Mouse (Mus musculus): ENCODE results near the gene Stn1.
A peak's percentile ranks its signal among the peaks of the same experiment; 100 is the strongest.
"Not testable (repeated sequence)": the region's sequence is repeated elsewhere in the genome, so short reads cannot be mapped to it uniquely, and the experiment has no call there.

Gene Stn1

GRCm38 (mm10) chr19:47537300-47537792 is at the start of gene Stn1:
Stn1 (minus strand) TSS chr19:47537507.
- DNase-seq (ENCODE audit: low spot score in 2 of 2): no peak

- DNase-seq (ENCODE audit: low spot score in 2 of 2): no peak
Observed at GRCm38 (mm10) chr19:47587009-47587408, 49.7 kb upstream of the Stn1 start.

GRCm38 (mm10) chr19:47585772-47586171 is 48.5 kb upstream of the Stn1 start:
- no peak for DNase-seq (ENCODE audit: low spot score in 2 of 2)

GRCm38 (mm10) chr19:47579788-47580631 is 42.7 kb upstream of the Stn1 start:
- DNase-seq (ENCODE audit: low spot score in 2 of 2): peak in 1 of 2 experiments; percentile 29

- peak; percentile 81 to 84 for DNase-seq (ENCODE audit: low spot score in 2 of 2)
Observed at GRCm38 (mm10) chr19:47579225-47579787, 42.0 kb upstream of the Stn1 start, which contains the start of gene Slk. Slk (plus strand) TSS chr19:47579678.

- DNase-seq (ENCODE audit: low spot score in 2 of 2): peak in 1 of 2 experiments; percentile 23
Observed at GRCm38 (mm10) chr19:47578581-47579224, 41.4 kb upstream of the Stn1 start.

GRCm38 (mm10) chr19:47573718-47574117 is 36.4 kb upstream of the Stn1 start:
- DNase-seq (ENCODE audit: low spot score in 2 of 2): no peak

- DNase-seq (ENCODE audit: low spot score in 2 of 2): not testable (repeated sequence)
Observed at GRCm38 (mm10) chr19:47571981-47572380, 34.7 kb upstream of the Stn1 start.

GRCm38 (mm10) chr19:47570042-47570441 is 32.7 kb upstream of the Stn1 start:
- no peak for DNase-seq (ENCODE audit: low spot score in 2 of 2)

GRCm38 (mm10) chr19:47565994-47566393 is 28.7 kb upstream of the Stn1 start:
- DNase-seq (ENCODE audit: low spot score in 2 of 2): no peak

- no peak for DNase-seq (ENCODE audit: low spot score in 2 of 2)
Observed at GRCm38 (mm10) chr19:47565031-47565654, 27.8 kb upstream of the Stn1 start.

GRCm38 (mm10) chr19:47563715-47564114 is 26.4 kb upstream of the Stn1 start:
- no peak for DNase-seq (ENCODE audit: low spot score in 2 of 2)

GRCm38 (mm10) chr19:47561996-47562441 is 24.7 kb upstream of the Stn1 start:
- no peak for DNase-seq (ENCODE audit: low spot score in 2 of 2)

- no peak for DNase-seq (ENCODE audit: low spot score in 2 of 2)
Observed at GRCm38 (mm10) chr19:47560544-47561161, 23.3 kb upstream of the Stn1 start.

- DNase-seq (ENCODE audit: low spot score in 2 of 2): peak in 1 of 2 experiments; percentile 54
Observed at GRCm38 (mm10) chr19:47559751-47560512, 22.6 kb upstream of the Stn1 start.

- no peak for DNase-seq (ENCODE audit: low spot score in 2 of 2)
Observed at GRCm38 (mm10) chr19:47559145-47559544, 21.8 kb upstream of the Stn1 start.

- DNase-seq (ENCODE audit: low spot score in 2 of 2): no peak
Observed at GRCm38 (mm10) chr19:47549584-47549983, 12.3 kb upstream of the Stn1 start.

GRCm38 (mm10) chr19:47549174-47549573 is 11.9 kb upstream of the Stn1 start:
- DNase-seq (ENCODE audit: low spot score in 2 of 2): no peak

- no peak for DNase-seq (ENCODE audit: low spot score in 2 of 2)
Observed at GRCm38 (mm10) chr19:47548432-47549076, 11.2 kb upstream of the Stn1 start.

- peak; percentile 36 to 43 for DNase-seq (ENCODE audit: low spot score in 2 of 2)
Observed at GRCm38 (mm10) chr19:47545528-47545927, 8.2 kb upstream of the Stn1 start.

Measured in right cerebral cortex, postnatal 10 days (tissue).